Mouse (Mus musculus) c-Kit-positive CD71-negative TER-119-negative erythroid progenitor cells, embryonic 14.5 days (primary cell): ENCODE results near the gene Phxr2.

ENCODE experiments used
- DNase-seq: peaks from one replicate; pipeline ENCODE4 v3.0.0-alpha.2; 2013; ENCODE audit warnings: low read depth

Gene Phxr2

GRCm38 (mm10) chr10:99132595-99133272, 6.6 kb upstream of the Phxr2 start:
- no peak for DNase-seq

GRCm38 (mm10) chr10:99132189-99132588, 6.1 kb upstream of the Phxr2 start:
- DNase-seq = no peak

- DNase-seq = no peak
Measured at GRCm38 (mm10) chr10:99131298-99131697, 5.2 kb upstream of the Phxr2 start.

- DNase-seq = no peak
Measured at GRCm38 (mm10) chr10:99130611-99131010, 4.5 kb upstream of the Phxr2 start.

GRCm38 (mm10) chr10:99127691-99128261, 1.7 kb upstream of the Phxr2 start:
- DNase-seq = no peak

- no peak for DNase-seq
Measured at GRCm38 (mm10) chr10:99126954-99127353, 829 bp upstream of the Phxr2 start.

- DNase-seq = no peak
Measured at GRCm38 (mm10) chr10:99119471-99119870, 6.7 kb downstream of the Phxr2 start.

- no peak for DNase-seq
Measured at GRCm38 (mm10) chr10:99118697-99119096, 7.4 kb downstream of the Phxr2 start.

GRCm38 (mm10) chr10:99117876-99118275, 8.2 kb downstream of the Phxr2 start:
- DNase-seq = no peak

GRCm38 (mm10) chr10:99116650-99117615, 9.2 kb downstream of the Phxr2 start:
- DNase-seq = no peak

GRCm38 (mm10) chr10:99116237-99116632, 9.9 kb downstream of the Phxr2 start:
- DNase-seq = no peak

- DNase-seq = no peak
Measured at GRCm38 (mm10) chr10:99115471-99116236, 10.5 kb downstream of the Phxr2 start.

GRCm38 (mm10) chr10:99114295-99114694, 11.8 kb downstream of the Phxr2 start:
- no peak for DNase-seq

- DNase-seq = no peak
Measured at GRCm38 (mm10) chr10:99113533-99113932, 12.6 kb downstream of the Phxr2 start.

- no peak for DNase-seq
Measured at GRCm38 (mm10) chr10:99108431-99108982, 17.6 kb downstream of the Phxr2 start.

- peak; percentile 80 for DNase-seq
Measured at GRCm38 (mm10) chr10:99107964-99108363, 18.2 kb downstream of the Phxr2 start, which contains the start of gene Galnt4. Gene Galnt4 (plus strand): TSS chr10:99108159.

GRCm38 (mm10) chr10:99106703-99107631, 19.2 kb downstream of the Phxr2 start, which contains the start of gene Poc1b:
Gene Poc1b (plus strand): TSS chr10:99107036.
- DNase-seq = peak; percentile 63

- DNase-seq = no peak
Measured at GRCm38 (mm10) chr10:99106311-99106702, 19.8 kb downstream of the Phxr2 start.

GRCm38 (mm10) chr10:99105522-99105921, 20.6 kb downstream of the Phxr2 start:
- DNase-seq = no peak

GRCm38 (mm10) chr10:99097374-99097773, 28.8 kb downstream of the Phxr2 start:
- DNase-seq = no peak
